Mouse (Mus musculus): ENCODE data around the gene Haus6. TPM values are rescaled to one million over a fixed set of nuclear protein-coding genes. Genes with fewer than 3 reads are reported as not detected.

The Haus6 gene
- 26.4 TPM for total RNA-seq (2023)

DNA sequence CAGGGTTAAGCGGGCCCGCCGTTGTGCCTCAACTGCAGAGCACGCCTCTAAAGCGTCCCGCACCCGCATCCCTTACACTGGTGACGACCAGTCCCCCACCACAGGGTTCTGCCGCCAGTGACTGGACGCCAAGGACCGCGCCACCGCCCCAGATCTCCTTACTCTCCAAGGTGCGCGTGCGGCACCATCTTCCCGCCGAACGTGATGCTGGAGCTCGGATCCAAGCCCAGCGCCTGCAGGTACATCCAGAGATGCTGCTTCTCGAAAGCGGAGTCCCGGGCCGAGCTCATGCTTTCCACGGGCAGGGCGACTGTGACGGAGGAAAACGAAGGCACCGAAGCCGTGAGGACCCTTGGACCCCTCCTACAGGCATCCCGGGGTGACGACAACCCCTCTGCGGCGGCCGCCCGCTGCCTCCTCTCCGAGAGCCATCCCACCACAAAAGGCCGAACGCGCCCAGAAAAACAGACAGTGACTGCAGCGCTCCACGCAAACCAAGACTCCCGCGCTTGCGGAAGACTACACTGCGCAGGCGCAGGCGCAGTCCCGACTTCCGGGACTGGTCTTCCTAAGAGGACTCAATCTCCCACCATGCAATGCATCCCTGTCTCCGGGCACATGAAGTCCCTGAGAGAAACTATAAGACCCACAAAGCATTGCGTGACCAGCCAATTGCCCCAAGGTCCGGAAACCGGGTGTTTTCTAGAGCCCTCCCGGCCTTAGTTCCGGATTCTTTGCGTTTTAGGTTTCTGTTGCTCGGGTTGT is at the start of gene Haus6:
Haus6 (minus strand) TSS at position 532 of the 765 bp plus-strand sequence.

GRCm38 (mm10) chr4:86575283-86575983 is 36.4 kb downstream of the Haus6 start, which contains the start of gene Rraga:
Gene Rraga, plus strand, starts transcription at chr4:86575668.

GRCm38 (mm10) chr4:86558228-86558627 is 53.6 kb downstream of the Haus6 start, which contains the start of gene Saxo1:
Gene Saxo1, minus strand, starts transcription at chr4:86558328.

Other genes with a start within 250 kb of the Haus6 start
- gene Saxo1, start 53.7 kb downstream of the Haus6 start, total RNA-seq (2023), result not detected
- gene Rraga, start 36.4 kb downstream of the Haus6 start, total RNA-seq (2023), result 53.1 TPM
- gene Plin2, start 58.0 kb upstream of the Haus6 start, total RNA-seq (2023), result 14.3 TPM
- 34.5 TPM for gene Dennd4c, start 136.5 kb upstream of the Haus6 start, total RNA-seq (2023)
- 2,648 TPM for gene Rps6, start 245.4 kb upstream of the Haus6 start, total RNA-seq (2023)

Data from CD8-positive naive resting alpha-beta T cell, adult 57 days (primary cell).